Mouse (Mus musculus) heart, adult 2 months (tissue): ENCODE measurements around the gene Gdpd3.

Experiments used
- CTCF ChIP-seq: fragments of 200-600 bp; IDR thresholded peaks from 2 replicates; pipeline ENCODE4 v1.8.1; 2022; ENCODE audit warnings: antibody characterized with exemption, mild to moderate bottlenecking, moderate library complexity
- POLR2A ChIP-seq: fragments of 200-500 bp; IDR thresholded peaks from 2 replicates; pipeline ENCODE4 v1.6.1; 2011; ENCODE audit warnings: mild to moderate bottlenecking, low read depth, low read length, control low read depth; ENCODE audit not compliant: insufficient read depth

DNA sequence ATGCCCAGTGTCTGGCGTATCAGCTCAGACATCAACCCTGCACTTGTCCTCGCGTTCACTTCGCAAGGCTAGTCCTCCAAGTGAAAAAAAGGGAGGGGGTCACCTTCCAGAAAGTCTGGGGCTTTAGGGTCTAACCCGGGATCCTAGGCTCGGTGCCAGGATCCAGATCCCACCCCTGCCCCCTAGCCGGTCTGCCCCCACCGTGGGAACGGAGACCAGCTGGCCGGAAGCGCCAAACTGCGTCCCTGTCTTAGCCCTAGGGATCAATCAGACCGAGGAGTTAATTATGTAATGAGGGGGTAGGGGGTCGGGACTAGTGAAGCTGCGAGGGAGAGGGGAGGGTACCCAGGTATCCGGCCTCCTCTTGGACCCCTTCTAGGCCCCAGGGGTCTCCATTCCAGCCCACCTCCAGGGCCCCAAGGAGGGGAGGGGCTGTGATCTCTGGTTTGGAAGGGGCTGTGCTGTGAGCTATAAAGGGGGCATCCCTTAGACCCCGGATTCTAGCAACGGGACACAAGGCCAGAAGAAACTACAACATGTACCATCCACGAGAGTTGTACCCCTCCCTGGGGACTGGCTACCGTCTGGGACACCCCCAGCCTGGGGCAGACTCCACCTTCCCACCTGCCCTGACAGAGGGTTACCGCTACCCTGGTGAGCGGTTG lies 15.0 kb downstream of the Gdpd3 start, which contains the start of gene Tbx6:
- no peak for TF ChIP-seq CTCF
- TF ChIP-seq POLR2A, result no peak
